Mouse (Mus musculus) layer of hippocampus, adult 6 months (tissue): ENCODE data around the gene Psmb2. TPM values are rescaled to one million over a fixed set of nuclear protein-coding genes. Genes with fewer than 3 reads are reported as not detected.

Source experiments
- long read RNA-seq, 2 experiments: library from polyadenylated mRNA; unstranded; transcript quantifications; one replicate each; pipeline ENCODE4 v2.0.0; 2019 to 2020
- polyA plus RNA-seq: library from polyadenylated mRNA; unstranded; fragments of <200 nt; fragmentation: Nextera tagmentation; gene quantifications from 2 replicates; pipeline ENCODE4 v1.2.3, GENCODE M21; 2021

The Psmb2 gene
- 317 and 340 TPM in 2 replicates for polyA plus RNA-seq
- long read RNA-seq, experiment 1, transcript Psmb2-201 (6 exons, 859 nt): major isoform, 245 of 264 reads
- long read RNA-seq, experiment 1, partial matches to known transcripts: 12 of 264 reads
- long read RNA-seq, experiment 1, other reads (novel, unspliced or antisense): 7 of 264 reads
- long read RNA-seq, experiment 2, transcript Psmb2-203 (5 exons, 708 nt): minor isoform, 20 of 93 reads
- long read RNA-seq, experiment 2, transcript Psmb2-201 (6 exons, 859 nt): major isoform, 58 of 93 reads
- long read RNA-seq, experiment 2, partial matches to known transcripts: 4 of 93 reads
- long read RNA-seq, experiment 2, other reads (novel, unspliced or antisense): 11 of 93 reads

DNA sequence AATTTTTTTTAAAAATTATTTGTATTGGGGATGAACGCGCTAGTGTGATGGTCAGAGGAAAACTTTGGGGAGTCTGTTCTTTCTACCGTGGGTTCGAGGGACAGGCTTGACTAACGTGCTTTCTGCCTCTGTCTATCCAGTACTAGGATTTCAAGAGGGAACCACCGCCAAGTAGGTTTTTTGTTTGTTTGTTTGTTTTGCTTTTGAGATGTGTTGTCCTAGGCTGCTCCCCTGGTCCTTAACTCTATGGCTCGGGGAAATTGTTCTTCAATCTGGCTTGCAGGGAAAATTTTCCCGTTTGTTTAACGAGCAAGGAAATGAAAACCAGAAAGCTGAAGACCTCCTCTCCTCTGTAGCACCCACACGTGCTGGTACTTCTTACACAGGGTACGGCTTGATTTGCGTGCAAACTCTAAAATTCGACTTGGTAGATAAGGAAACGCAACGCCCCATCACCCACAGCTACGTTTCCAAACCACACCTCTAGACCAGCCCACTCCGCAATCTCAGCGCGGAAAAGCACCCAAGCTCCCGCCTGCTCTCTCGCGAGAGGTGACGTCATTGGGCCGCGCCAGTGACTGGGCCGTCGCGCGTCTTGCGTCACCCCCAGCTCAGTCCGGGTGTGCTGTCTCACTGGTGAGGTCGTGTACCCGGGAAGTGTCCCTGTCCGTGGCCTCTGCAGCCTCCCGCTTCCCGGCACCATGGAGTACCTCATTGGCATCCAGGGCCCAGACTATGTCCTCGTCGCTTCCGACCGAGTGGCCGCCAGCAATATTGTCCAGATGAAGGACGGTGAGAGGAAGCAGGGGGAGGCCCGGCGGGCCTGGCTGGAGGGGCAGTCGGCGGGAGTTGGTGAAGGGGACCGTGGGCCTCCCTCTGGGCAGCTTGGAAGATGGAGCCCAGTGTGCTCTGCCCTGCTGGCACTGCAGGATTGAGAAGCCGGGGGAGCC, at the start of gene Psmb2:
Gene Psmb2 (plus strand): TSS at position 577 of the 950 bp plus-strand sequence.

DNA sequence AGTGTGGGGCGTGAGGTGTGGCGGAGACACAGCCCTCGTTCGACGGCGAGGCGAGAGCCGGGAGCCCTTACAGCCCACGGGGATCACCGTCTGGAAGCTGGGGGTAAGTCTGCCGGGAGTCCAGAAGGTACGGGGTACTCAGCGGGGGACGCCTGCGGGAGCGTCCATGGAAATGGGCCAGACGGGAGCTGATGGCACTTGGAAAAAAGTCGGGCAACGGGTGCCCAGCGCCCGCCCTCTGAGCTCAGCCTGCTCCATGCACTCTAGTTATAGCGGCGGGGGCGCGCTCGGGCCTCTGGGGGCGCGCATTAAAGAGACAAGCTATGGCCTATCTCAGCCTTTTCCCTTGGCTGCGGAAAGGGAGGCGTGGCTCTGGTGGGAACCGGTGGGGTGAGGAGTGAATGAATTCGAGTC, 58.6 kb downstream of the Psmb2 start, which contains the start of gene Tfap2e:
Gene Tfap2e (minus strand): TSS at position 240 of the 414 bp plus-strand sequence.

DNA sequence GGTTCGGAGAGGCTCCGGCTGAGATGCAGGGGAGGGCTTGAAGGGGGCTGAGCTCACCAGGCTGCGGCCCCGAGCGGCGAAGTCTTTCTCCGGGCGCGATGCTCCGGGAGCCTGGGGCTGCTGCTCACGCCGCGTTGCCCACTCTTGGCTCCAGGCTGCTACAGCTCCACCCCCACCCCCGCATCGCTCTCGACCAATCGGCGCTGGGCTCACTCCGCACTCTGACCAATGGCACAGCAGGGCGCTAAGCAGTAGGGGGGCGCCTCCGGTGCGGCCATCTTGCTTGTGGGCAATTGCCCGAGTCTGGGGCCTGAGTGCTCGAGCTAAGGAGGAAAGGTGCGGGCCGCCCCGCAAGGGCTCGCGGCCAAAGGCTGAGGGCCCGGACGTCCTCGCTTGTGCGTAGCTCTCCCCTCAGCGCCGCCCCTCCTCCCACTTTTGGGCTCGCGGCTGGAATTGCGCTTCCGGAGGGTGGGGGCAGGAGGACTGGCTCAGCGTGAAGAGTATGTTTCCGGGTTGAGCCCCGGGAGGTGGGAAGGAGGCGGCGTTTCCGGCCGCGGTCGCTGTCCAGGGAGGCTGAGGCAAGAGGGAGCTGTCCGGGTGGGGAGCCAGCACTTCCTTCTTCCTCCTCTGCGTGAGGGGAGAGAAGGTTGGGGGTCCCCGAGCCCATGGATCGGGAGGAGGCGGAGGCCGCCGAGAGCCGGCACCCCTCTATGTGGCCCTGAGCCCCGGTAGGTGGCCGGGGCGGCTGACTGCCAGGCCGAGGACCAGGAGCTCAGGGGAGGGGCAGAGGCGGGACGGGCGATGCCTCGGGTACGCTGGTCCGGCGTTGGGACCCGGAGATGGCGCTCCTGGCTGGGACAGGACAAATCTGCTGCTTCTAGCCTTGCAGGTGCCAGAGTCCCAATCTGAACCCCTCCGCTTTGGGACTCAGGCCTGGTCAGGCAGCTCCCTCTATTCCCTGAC, 76.1 kb downstream of the Psmb2 start, which contains the start of the genes Ncdn and AU040320:
Gene Ncdn (minus strand): TSS at position 171 of the 963 bp plus-strand sequence.
Gene AU040320 (plus strand): TSS at position 277 of the 963 bp plus-strand sequence.

Other genes starting within 250 kb of the Psmb2 start
- 11.1 and 11.3 TPM in 2 replicates for gene Ago3, start 248.1 kb upstream of the Psmb2 start, polyA plus RNA-seq
- gene Ago1, start 209.0 kb upstream of the Psmb2 start, polyA plus RNA-seq: 9.8 and 10.8 TPM in 2 replicates
- 0.65 TPM in 2 replicates for gene Ago4, start 144.2 kb upstream of the Psmb2 start, polyA plus RNA-seq
- 0.30 and 0.34 TPM in 2 replicates for gene Clspn, start 120.7 kb upstream of the Psmb2 start, polyA plus RNA-seq
- gene 5730409E04Rik, start 67.8 kb upstream of the Psmb2 start, polyA plus RNA-seq: 36.5 and 37.0 TPM in 2 replicates
- gene Tfap2e, start 58.6 kb downstream of the Psmb2 start, polyA plus RNA-seq: not detected in 2 replicates
- gene Ncdn, start 75.8 kb downstream of the Psmb2 start, polyA plus RNA-seq: 535 and 608 TPM in 2 replicates
- gene AU040320, start 75.9 kb downstream of the Psmb2 start, polyA plus RNA-seq: 21.1 and 32.6 TPM in 2 replicates